Mouse (Mus musculus) cerebellum, postnatal 25 days (tissue): ENCODE results near the gene Vps33a.

ENCODE experiments used
- DNase-seq, 2 experiments: peaks; one replicate each; pipeline ENCODE4 v3.0.0; 2021; ENCODE audit warnings: mixed read lengths in 2 of 2

Gene Vps33a

DNA sequence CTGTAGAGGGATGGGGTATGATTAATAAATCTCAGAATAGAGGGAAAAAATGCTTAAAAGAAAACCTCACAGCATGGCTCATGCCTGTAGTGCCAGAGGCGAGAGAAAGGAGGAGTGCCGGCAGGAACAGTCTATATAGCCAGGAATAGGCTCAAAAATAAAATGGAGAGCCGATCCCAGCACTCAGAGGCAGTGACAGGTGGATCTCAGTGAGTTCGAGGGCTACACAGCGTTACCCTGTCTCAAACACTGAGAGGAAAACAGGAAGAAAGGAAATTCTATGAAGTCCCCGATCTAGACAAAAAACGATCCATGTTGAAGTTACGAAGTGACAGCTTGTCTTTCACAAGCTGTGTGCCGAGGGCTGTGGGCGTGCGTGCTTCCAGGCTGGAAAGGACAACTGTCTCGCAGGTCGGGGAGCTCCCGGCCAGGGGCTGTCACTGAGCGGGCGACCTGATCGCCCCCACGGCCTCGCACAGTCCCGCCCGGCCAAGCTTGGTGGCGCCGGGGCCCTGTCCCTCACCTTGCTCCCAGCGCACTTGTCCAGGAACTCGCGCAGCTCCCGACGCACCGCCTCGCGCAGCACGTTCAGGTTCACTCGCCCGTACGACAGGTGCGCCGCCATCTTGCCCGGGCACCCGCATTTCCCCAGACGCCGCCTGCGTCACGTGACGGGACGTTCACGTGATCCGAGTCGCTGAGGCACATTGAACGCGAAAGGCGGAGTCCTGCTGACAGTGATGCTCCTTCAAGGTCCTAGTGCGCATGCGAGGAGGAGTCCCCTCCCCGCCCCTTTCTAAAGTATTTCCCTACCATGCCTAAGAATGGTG is at the start of gene Vps33a:
Vps33a (minus strand) TSS at position 682 of the 830 bp plus-strand sequence.
- peak; percentile 96 to 99 for DNase-seq

DNA sequence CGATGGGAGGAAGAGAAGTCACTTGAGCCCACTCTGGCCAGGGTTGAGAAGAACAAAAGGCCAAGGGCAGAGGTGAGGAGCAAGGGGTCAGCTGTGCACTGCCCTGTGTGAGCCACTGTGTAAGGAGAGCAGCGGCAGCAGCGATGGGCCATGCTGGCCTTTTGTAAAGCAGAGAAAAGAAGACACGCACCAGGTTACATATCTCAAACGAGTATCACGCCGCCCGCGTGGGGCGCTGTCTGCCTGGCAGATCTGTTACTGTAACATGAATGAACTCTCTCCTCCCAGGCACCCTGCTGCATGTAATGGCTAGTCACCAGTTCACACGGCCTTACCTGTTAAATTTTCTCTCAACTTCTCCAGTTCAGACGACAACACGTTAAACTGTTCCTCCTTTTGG is 49.6 kb upstream of the Vps33a start:
- peak; percentile 60 to 80 for DNase-seq

DNA sequence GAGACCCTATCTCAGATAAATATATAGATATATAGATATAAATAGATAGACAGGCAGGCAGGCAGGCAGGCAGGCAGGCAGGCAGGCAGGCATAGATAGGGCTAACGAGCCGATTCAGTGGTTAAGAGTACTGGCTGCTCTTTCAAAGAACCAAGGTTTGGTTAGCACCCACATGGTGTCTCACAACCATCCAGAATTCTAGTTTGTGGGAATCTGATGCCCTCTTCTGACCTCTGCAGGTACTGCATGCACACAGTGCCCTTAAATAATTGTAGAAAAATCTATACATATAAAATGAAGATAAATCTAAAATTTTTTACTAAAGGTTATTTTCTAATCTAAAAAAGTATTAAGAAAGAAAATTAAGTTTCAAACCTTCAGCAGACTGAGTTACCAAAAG is 45.7 kb upstream of the Vps33a start:
- peak in 1 of 2 experiments; percentile 53 for DNase-seq

DNA sequence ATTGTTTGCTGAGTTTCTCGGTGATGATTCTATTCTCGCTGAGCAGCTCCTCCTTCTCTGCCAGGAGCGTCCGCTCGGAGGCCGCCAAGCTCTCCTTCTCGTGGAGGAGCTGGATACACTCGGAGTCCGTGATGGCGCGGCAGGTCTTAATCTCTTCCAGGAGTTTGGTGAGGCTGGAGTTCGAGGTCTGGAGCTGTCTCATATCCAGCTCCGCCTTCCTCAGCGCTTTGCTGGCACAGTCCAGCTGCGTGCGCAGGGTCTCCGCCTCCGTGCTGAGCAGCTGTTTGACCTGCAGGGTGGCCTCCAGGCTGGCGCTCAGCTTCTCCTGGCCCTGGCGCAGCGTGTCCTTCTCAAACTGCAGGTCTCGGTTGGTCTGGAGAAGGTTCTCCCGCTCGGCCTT is 41.4 kb upstream of the Vps33a start:
- DNase-seq = no peak

DNA sequence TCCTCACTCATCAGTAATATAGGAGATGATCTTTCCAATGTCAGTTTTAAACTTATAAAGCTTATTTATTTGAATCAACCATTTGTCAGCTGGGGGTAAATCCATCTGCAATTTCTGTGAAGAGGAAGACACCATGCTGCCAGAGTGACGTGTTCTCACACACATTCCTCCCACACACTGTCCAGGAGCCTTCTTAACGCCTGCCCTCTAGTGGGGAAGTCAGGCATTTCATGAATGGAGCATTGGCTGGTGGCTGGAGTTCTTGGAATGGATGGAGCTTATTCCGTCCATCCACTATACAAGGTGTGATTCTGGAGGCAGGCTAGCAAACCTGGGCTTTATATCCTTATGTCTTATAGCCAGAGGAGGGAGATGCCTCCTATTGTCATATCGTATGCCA is 37.0 kb upstream of the Vps33a start:
- peak; percentile 83 to 90 for DNase-seq

DNA sequence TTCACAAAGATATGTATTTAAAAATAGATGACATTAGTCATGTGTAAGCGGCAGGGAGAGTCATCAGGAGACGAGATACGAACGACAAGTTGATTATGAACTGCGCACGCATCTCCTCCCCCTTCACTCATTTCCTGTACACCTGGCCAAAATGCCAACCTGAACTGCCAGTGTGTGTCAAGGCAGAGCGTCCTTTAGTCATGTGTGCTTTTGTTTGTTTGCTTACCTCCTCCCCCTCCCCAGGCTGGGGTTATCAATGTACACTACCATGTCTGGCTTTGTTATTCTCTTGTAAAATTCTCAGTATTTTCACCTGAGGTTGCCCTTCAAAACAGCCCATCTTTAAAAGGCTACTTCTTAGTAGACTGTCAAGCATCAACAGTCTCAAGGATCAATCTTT is 36.6 kb upstream of the Vps33a start:
- no peak for DNase-seq

DNA sequence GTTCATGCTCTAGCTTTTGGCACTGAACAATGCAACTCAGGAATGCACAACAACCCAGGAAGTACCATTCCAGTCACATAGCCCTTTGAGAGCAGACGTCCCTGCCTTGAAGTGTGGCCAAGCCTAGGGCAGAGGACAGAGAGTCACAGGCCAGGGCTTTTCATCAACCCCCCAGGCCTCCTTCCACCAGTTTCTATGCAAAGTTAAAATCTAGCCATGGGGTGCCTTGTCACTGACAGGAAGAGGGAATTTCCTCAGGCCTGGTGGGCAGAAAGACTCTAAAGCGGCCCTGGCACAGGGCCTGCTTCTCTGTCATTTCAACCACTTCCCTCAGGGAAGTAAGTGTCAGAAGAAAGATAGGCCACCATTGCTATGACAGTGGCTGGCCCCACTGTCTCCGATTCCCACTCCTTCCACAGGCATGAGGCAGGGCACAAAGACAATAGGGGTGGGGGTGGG is 34.4 kb upstream of the Vps33a start:
- DNase-seq = peak in 1 of 2 experiments; percentile 25

DNA sequence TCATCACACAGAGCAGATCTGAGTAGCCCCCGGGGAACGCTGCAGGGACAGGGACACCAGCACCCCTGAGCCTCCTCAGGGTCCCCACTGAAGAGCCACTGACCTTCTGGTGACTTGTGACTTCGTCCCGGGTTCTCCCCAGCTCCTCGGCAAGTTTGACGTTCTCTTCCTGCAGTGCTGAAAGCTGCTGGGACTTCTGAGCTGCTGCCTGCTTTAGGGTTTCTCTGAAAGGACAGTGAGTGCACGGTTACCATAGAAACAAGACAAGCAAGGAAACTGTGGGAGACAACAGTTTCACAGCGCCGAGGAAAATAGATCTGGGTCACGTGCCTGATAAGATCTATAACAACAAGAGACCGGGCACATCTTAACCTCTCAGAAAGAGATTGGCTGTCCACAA is 30.7 kb upstream of the Vps33a start:
- DNase-seq = no peak

DNA sequence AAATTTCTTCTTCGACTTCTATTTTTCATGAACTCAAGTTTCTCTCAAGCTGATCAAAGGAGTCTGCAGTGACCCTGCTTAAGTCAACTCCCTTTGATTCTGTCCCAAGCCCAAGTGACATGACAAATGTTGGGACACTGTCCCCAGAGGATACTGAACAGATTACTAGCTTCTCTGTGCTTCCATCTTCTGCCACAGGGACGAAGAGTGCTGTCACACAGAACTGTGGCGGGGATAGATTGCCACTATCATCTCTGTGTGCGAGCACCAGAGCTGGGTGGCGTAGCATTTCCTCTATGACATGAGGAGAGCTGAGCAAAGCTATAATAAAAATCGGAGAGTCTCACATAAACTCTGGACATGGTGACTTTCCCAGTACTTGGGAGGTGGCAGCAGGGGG is 29.3 kb upstream of the Vps33a start:
- no peak for DNase-seq

DNA sequence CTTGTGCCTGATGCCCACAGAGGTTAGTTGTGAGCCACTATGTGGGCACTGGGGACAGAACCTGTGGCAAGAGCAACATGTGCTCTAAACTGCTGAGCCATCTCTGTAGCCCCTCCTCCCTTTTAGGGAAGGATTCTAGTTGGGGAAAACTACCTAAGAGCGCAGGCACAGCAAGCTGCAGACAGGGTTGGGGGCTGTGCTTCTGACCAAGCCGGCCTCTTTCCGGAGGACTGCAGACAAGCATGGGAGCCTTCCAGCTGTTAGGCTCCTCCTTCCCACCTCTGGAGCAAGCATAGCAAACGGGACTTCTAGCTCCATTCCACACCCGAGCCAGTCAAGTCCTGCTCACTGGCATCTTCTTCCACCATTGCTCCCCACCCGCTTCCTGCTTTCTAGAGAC is 26.5 kb upstream of the Vps33a start:
- no peak for DNase-seq

DNA sequence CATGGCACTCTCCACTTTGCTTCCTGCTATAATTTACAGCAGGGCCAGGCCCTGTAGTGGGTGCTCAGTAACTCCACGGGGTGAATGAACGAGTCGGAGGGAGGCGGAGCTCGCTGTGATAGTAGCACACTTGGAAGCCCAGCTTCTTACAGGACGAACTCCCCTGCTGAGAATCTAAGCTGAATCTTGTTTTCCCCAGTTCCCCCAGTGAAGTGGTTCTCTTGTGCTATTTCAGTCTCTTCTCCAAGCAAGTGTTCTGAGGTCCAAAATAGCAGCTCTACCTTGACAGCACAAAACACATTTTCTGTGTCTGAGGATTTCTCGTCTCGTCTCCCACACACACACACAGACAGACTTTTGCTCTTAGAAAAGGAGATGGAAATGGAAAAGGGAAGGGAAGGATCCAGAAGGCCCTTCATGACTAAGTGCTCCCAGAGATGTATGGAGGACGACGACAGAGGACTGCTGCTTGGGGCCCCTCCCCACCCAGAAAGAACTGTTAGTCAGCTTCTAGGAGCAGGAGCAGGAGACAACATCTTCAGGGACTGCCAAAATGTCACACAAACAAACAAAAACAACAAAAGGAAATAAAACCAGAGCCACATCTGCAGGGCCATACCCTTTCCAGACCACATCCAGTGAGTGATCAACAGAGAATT is 20.9 kb upstream of the Vps33a start:
- DNase-seq = no peak

DNA sequence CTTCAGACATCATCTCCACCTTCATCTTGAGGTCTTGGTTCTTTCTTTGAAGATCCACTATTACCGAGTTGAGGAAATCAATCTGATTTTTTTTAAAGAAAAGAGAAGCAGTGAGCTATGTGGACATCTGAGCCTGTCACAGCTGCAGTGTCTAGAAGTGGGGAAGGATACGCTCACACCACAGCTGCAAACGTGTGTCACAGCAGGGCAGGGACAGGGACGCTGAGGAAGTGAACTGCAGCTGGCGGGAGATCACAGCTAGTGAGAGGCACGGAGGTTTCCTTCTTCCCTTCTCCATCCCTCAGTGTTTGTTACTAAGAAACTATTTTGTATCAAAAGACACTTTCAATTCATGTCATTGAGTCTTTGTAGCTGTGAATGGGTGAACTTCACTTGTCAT is 7.2 kb upstream of the Vps33a start:
- DNase-seq = no peak

DNA sequence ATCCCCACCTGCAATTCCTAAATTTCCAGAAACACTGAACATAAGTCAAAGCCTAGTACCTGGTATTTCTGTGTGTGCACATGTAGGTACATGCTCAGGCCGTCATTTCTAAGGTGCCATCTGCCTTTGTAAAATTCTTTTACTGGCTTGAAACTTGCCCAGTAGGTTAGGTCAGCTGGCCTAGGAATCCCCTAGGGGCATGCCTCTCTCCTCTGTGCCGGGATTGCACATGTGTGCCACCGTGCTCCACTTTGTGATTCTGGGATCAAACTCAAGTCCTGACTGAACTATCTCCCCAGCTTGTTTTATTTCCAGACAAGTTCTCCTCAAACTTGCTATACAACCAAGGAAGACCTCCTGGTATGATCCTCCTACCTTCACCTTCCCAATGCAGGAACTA is 3.9 kb upstream of the Vps33a start:
- DNase-seq = no peak

DNA sequence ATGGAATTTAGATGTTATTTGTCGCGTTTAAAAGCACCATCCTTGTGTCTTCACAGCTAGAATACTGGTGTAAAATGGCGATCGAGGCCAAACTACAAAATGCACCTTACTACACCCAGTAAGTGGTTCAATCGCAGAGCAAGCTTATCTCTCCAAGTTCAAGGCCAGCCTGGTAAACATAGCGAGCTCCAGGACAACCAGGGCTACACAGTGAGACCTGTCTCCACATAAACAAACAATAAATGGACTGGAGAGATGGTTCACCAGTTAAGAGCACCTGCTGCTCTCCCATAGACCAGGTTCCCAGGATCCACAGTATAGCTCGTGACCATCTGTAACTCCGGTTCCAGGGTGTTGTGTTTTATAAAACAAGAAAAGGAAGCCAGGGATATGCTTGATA is 524 bp upstream of the Vps33a start:
- no peak for DNase-seq

DNA sequence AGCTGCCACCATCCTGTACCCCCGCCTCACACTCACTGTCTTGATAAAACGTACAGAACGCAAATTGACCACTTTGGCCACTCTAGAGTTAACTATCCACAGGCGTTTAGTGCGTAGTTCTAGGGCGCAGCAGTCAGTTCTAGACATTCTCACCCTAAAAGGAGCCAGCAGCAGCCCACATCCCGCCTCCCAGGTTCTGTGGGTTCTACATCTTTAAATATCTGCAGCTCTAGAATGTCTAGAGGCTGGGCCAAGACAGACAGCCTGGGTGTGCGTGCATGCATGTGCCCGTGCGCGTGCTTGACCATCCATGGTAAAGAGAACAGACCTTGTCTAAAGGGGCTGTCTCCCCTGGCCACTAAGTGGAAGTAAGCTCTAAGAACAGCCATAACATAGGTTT is 11.7 kb downstream of the Vps33a start:
- no peak for DNase-seq

DNA sequence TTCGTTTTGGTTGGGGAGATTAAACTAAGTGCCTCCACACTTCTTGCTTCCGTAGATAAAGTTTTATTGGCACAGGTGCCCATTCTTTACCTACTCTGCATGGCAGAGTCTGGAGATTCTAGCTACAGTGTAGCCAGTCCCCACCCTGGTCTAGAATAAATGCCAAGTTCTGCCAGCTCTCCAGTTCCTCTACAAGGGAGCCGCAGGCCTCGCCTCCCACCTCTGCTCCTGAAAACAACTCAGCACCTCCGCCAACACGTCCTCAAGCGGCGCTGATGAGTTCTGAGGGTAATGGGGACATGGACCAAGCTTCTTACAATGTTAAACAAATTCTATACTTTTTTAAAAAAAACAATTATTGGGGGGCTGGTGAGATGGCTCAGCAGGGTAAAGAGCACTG is 13.2 kb downstream of the Vps33a start:
- no peak for DNase-seq

DNA sequence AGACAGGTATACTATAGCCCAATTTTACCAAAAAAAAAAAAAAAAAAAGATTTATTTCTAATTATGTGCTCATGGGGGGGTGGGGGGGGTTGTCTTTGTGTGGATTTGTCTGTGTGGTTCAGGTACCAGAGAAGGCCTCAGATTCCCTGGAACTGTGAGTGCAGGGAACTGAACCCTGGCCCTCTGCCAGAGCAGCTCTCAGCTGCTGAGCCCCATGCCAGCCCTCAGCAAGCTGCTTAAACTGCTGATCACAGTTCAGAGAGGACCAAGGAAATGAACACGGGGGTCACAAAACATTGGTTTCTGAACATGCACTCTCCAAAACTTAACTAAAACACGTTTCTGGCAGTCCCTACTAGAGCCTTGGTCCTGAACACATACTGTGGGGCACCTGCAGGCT is 16.4 kb downstream of the Vps33a start:
- DNase-seq = peak; percentile 86 to 92

DNA sequence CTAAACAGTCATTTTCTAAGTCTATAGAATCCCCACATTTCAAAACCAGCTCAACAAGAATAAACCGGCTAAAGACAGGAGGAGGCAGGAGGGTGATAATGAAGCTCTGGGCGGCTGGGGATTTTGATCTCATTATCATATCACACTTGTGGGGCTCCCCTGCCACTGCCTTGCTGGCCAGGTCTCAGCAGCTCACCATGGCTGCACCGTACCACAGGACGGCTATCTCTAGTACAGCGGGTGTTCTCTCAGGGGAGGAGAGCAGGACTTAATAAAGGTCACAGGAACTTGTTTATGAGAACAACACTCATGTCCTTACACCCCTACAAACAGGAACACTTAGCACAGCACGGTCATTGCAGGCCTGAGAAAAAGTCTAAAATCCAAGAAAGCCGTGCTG is 17.1 kb downstream of the Vps33a start:
- DNase-seq = no peak

DNA sequence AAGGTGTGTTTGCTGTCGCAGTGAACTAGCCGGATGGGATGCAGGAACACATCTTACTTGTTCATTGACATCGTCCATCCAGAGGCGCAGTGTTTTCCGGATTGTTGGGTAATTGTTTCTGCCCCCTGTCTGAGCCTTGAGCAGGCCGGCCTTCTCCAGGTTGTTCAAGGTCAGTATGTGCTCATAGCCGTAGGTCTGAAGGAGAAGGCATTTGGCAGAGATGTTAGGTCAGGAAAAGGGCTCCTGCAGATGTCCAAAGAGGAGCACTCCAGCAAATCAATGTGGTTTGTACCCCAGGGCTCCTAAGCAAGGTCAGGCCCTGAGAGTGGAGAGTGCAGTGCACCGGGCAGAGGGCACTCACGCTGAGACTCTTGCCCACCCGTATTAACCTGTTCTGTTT is 39.0 kb downstream of the Vps33a start:
- DNase-seq = peak in 1 of 2 experiments; percentile 3

DNA sequence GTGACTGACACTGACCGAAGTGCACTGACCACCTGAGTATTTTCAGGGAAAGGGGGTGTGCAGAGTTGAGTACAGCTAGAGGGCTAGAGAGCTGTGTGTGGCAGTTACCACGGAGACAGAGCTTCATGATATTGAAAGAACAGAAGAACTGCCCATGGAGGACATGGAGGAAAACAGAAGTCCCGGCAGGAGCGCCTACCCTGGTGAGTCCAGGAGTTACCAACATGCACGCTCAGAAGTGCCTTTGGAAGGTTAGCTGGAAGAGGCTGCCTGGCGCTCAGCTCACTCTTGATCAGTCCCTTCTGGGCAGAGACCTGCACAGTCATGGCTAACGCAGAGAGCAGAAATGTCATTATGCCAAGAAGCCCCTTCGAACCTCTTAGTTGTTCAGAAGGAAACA is 42.8 kb downstream of the Vps33a start:
- peak in 1 of 2 experiments; percentile 2 for DNase-seq

DNA sequence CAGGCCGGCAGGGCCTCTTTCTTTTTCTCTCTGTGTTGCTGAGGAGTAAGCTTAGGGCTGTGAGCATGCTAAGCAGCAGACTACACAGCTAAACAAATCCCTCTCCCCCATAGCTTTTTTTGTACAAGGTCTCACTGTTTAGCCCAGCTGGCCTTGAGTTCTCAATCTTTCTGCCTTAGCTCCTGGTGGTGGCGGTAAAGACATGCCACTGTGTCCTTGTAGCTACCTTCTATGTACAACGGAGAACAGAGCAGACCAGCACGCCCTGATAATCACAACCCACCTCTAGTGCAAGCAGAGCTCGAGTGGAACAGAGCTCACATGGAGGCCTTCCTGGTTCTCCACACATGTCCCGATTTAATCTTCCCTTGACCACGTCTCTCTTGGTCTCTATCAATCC is 44.2 kb downstream of the Vps33a start:
- DNase-seq = peak in 1 of 2 experiments; percentile 2

DNA sequence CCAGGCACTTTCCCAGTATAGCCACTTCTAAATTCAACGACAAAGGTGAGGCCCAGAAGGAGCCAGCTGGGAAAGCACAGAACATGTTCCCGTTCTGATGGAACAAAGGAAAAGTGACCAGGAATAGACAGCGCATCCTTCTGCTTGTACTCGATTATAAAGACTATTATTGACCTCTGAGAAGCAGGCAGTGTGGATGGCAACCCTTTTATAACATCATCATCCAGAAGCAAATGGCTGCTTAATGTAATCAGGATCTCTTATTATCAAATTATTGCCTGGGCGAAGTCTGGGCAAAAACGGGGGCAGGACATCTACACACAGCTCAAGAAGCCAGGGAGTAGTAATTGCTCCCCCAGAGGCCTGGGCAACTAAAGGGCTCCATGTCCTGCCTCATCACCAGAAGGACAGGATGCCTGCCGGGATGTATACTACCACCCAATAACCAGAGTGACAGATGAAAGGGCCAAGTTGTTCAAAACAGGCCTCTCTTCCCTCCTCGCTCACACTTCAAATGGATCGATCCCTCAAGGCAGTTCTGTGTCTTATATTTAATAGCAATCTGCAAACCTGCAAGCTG is 46.8 kb downstream of the Vps33a start:
- DNase-seq = peak in 1 of 2 experiments; percentile 1

DNA sequence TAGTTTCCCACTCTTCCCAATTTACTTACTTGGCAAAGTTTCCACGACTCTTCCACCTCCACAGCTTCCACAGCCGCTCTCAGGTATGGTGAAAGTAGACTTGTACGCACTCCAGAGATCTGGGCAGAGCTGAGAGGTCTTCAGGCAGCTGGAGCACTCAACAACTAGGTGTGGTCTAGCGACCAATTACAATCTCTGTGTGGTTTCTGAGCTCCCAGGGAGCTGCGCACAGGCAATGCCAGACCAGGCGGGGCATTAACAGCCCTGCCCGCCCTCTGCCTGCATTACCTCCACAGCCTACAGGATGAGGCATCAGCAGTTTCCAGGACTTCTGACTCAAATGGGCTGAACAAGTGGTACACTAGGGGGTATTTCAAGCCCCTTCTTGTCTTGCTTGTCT is 47.6 kb downstream of the Vps33a start, which contains the start of gene Gm49027:
Gm49027 (minus strand) TSS at position 208 of the 400 bp plus-strand sequence.
- DNase-seq = peak in 1 of 2 experiments; percentile 5

DNA sequence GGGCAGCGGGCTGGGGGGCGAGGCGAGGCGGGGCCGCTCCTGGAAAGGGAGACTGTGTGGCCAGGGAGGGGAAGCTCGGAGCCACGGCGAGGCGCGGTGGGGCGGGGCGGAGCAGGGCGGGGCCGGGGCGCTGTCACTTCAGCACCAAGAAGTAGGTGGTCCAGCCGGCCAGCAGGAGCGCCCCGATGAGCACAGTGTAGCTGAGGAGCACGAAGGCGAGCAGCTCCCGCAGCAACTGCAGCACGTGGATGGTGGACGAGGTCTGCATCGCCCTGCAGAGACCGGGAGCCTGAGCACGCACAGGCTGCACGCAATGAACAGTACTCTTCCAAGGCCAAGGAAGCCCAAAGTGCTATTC is 48.5 kb downstream of the Vps33a start:
- no peak for DNase-seq
